Comparison of ENCODE assay signal across 11 mouse cellular contexts in genomic region chr14:33683701-33684100, GRCm38 (mm10).
DNase-seq lines count a peak whose midpoint lies in the region; ATAC-seq lines count a peak whose summit lies in the region.
"Had no signal": no experiment of that assay in that cellular context is flagged by ENCODE, and none has a peak within 500 bp of the region (broad histone marks: within the 10 kb centered on the region; RNA-seq: fewer than 3 reads in every experiment).

No protein-coding gene starts in this region.

- no peak overlapping the region for H3K9ac ChIP-seq in kidney, embryonic 14.5 days (ENCODE audit: low read depth, low read length)
- H3K9ac ChIP-seq in hindbrain, embryonic 15.5 days = no peak overlapping the region
- H3K9ac ChIP-seq in neural tube, embryonic 11.5 days (ENCODE audit: low read length) = no peak overlapping the region
- H3K9ac ChIP-seq: stomach, embryonic 15.5 days had no signal

- no peak for DNase-seq in kidney, adult 9 months
- peak; percentile 34 for DNase-seq in embryo, embryonic 11.5 days (ENCODE audit: low read depth, low spot score)
- DNase-seq in neural tube, embryonic 11.5 days (ENCODE audit: low spot score) = peak; percentile 77
- DNase-seq in ovary, postnatal 36 days (ENCODE audit: low spot score) = no peak
- DNase-seq in left cerebral cortex, adult 9 months (ENCODE audit: low spot score in 2 of 2) = no peak
- DNase-seq in gastrocnemius, postnatal 36 days = no peak
- DNase-seq: cerebellum, postnatal 14 days had no signal

- intact Hi-C loops in gastrocnemius, postnatal 36 days (cut with DNase I) = no loop called here

- no peaks in the 10 kb centered on the region for H3K27me3 ChIP-seq in kidney, embryonic 14.5 days (ENCODE audit: control insufficient read depth, insufficient read depth, low read length)
- no peaks in the 10 kb centered on the region for H3K27me3 ChIP-seq in hindbrain, embryonic 15.5 days
- H3K27me3 ChIP-seq in neural tube, embryonic 11.5 days (ENCODE audit: control insufficient read depth, insufficient read depth, low read length) = no peaks in the 10 kb centered on the region
- H3K27me3 ChIP-seq: CH12.LX; stomach, embryonic 15.5 days had no signal

- H3K4me1 ChIP-seq in kidney, embryonic 14.5 days (ENCODE audit: control insufficient read depth, insufficient read depth, low read length) = peaks cover 17% of the 10 kb centered on the region; the same call in 1 of the 2 replicates
- H3K4me1 ChIP-seq in hindbrain, embryonic 15.5 days (replicated peaks) = peaks cover 13% of the 10 kb centered on the region
- no peaks in the 10 kb centered on the region; the same call in 1 of the 2 replicates for H3K4me1 ChIP-seq in neural tube, embryonic 11.5 days (ENCODE audit: control insufficient read depth, insufficient read depth, low read length)

- no peak overlapping the region for H3K27ac ChIP-seq in kidney, embryonic 14.5 days (ENCODE audit: low read depth, low read length)
- H3K27ac ChIP-seq in hindbrain, embryonic 15.5 days (replicated peaks) = peak overlapping the region; percentile 36; the same call in 1 of the 2 replicates
- H3K27ac ChIP-seq in neural tube, embryonic 11.5 days (ENCODE audit: low read depth, low read length) = no peak overlapping the region
- H3K27ac ChIP-seq: stomach, embryonic 15.5 days had no signal

- peak overlapping the region; percentile 10; the same call in 1 of the 2 replicates for H3K4me2 ChIP-seq in kidney, embryonic 14.5 days (replicated peaks; ENCODE audit: low read depth, low read length)
- H3K4me2 ChIP-seq in hindbrain, embryonic 15.5 days = 0 out of 2 replicates have a peak overlapping the region, but pooled peaks have one; percentile 18
- H3K4me2 ChIP-seq in neural tube, embryonic 11.5 days (ENCODE audit: low read depth) = no peak overlapping the region
- H3K4me2 ChIP-seq: stomach, embryonic 15.5 days had no signal

- no peaks in the 10 kb centered on the region for H3K9me3 ChIP-seq in kidney, embryonic 14.5 days (ENCODE audit: control insufficient read depth, low read length)
- H3K9me3 ChIP-seq in hindbrain, embryonic 15.5 days = no peaks in the 10 kb centered on the region
- H3K9me3 ChIP-seq in neural tube, embryonic 11.5 days (ENCODE audit: control insufficient read depth, low read length) = no peaks in the 10 kb centered on the region
- H3K9me3 ChIP-seq: stomach, embryonic 15.5 days had no signal

- H3K4me3 ChIP-seq in kidney, embryonic 14.5 days (ENCODE audit: low read length) = no peak overlapping the region
- H3K4me3 ChIP-seq in hindbrain, embryonic 15.5 days = no peak overlapping the region
- no peak overlapping the region for H3K4me3 ChIP-seq in neural tube, embryonic 11.5 days (ENCODE audit: low read depth, low read length)
- H3K4me3 ChIP-seq: stomach, embryonic 15.5 days had no signal

- peak; percentile 70; the same call in 1 of the 2 replicates for ATAC-seq in kidney, embryonic 14.5 days (ENCODE audit: low FRiP score, low TSS enrichment)
- peak; percentile 93 for ATAC-seq in hindbrain, embryonic 15.5 days (ENCODE audit: low FRiP score, low read depth)
- ATAC-seq in neural tube, embryonic 11.5 days (ENCODE audit: insufficient read depth, low FRiP score, low TSS enrichment) = peak; percentile 93

- WGBS in kidney, embryonic 14.5 days = 11% methylated on average over 13 of the region's 13 CpGs
- WGBS in hindbrain, embryonic 15.5 days = 13% methylated on average over 13 of the region's 13 CpGs
- WGBS in neural tube, embryonic 11.5 days = 8% methylated on average over 13 of the region's 13 CpGs

- no peaks in the 10 kb centered on the region for H3K36me3 ChIP-seq in kidney, embryonic 14.5 days (ENCODE audit: control insufficient read depth, insufficient read depth, low read length)
- H3K36me3 ChIP-seq in hindbrain, embryonic 15.5 days = no peaks in the 10 kb centered on the region
- no peaks in the 10 kb centered on the region for H3K36me3 ChIP-seq in neural tube, embryonic 11.5 days (ENCODE audit: control insufficient read depth, insufficient read depth, low read length)
- H3K36me3 ChIP-seq: stomach, embryonic 15.5 days had no signal

Comparison
In these comparisons a context has a peak if more than half of its experiments do, and no peak if none do; other contexts are left out.
1. DNase-seq: peak in embryo, embryonic 11.5 days (single experiment) and neural tube, embryonic 11.5 days (single experiment); none in kidney, adult 9 months (single experiment), ovary, postnatal 36 days (single experiment), left cerebral cortex, adult 9 months (0 of 2) and gastrocnemius, postnatal 36 days (0 of 2).
2. Peak in every context shown above with its lines, with median percentiles within 50 percentile points of each other: ATAC-seq.